Mouse (Mus musculus): ENCODE results near the gene Scd3. TPM values are rescaled to one million over a fixed set of nuclear protein-coding genes. Genes with fewer than 3 reads are reported as not detected.
"Not testable (repeated sequence)": the region's sequence is repeated elsewhere in the genome, so short reads cannot be mapped to it uniquely, and the experiment has no call there.

The Scd3 gene
- polyA plus RNA-seq, 1 experiment from 2014 or later, result 0.76 TPM

- no peaks in the 10 kb centered on the region for H3K4me1 ChIP-seq (ENCODE audit: control insufficient read depth, insufficient read depth, low read length)
- H3K9ac ChIP-seq (ENCODE audit: low read length), result no peak overlapping the region
- no peaks in the 10 kb centered on the region for H3K9me3 ChIP-seq (ENCODE audit: control insufficient read depth, low read length)
- H3K27ac ChIP-seq (ENCODE audit: low read depth, low read length), result no peak overlapping the region
- H3K4me2 ChIP-seq (ENCODE audit: low read depth), result no peak overlapping the region
- no peaks in the 10 kb centered on the region for H3K36me3 ChIP-seq (ENCODE audit: control insufficient read depth, insufficient read depth, low read length)
- DNase-seq (ENCODE audit: low spot score) (no peak), ATAC-seq (ENCODE audit: insufficient read depth, low FRiP score, low TSS enrichment) (no peak)
- H3K27me3 ChIP-seq (ENCODE audit: control insufficient read depth, insufficient read depth, low read length), result no peaks in the 10 kb centered on the region
- 74% methylated on average over 4 of the region's 4 CpGs for WGBS
- H3K4me3 ChIP-seq (ENCODE audit: low read depth, low read length), result no peak overlapping the region
These were observed 70.6 kb downstream of the Scd3 start for GRCm38 (mm10) chr19:44273711-44274110.

GRCm38 (mm10) chr19:44274452-44274851 is 71.4 kb downstream of the Scd3 start:
- H3K4me1 ChIP-seq (ENCODE audit: control insufficient read depth, insufficient read depth, low read length), result no peaks in the 10 kb centered on the region
- H3K4me2 ChIP-seq (ENCODE audit: low read depth), result no peak overlapping the region
- no peaks in the 10 kb centered on the region for H3K9me3 ChIP-seq (ENCODE audit: control insufficient read depth, low read length)
- DNase-seq (ENCODE audit: low spot score) (no peak), ATAC-seq (ENCODE audit: insufficient read depth, low FRiP score, low TSS enrichment) (no peak)
- H3K27ac ChIP-seq (ENCODE audit: low read depth, low read length), result no peak overlapping the region
- H3K4me3 ChIP-seq (ENCODE audit: low read depth, low read length), result no peak overlapping the region
- H3K36me3 ChIP-seq (ENCODE audit: control insufficient read depth, insufficient read depth, low read length), result no peaks in the 10 kb centered on the region
- WGBS, result 95% methylated on average over 4 of the region's 4 CpGs
- no peaks in the 10 kb centered on the region for H3K27me3 ChIP-seq (ENCODE audit: control insufficient read depth, insufficient read depth, low read length)
- no peak overlapping the region for H3K9ac ChIP-seq (ENCODE audit: low read length)

DNA sequence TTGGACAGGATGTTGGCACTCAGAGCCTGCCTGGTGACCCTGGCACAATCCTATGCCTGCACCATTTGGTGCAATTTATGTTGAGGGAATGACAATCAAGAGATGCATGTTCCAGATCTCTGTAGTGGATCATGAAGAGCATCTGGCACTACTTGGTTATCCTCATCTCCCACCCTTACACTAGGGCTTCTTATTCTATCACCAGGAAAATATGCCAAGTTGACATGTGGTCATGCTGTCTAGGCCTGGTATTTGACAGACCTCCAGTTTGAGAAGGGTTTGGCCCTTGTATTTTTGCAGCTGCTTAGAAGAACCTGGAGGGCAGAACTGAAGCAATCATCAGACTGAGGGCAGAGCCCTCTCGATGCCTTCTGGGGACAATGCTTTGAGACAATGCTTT is 72.3 kb downstream of the Scd3 start:
- no peaks in the 10 kb centered on the region for H3K27me3 ChIP-seq (ENCODE audit: control insufficient read depth, insufficient read depth, low read length)
- ATAC-seq (ENCODE audit: insufficient read depth, low FRiP score, low TSS enrichment), result no peak
- WGBS, result 88% methylated on average over 1 of the region's 1 CpGs

GRCm38 (mm10) chr19:44276861-44277260 is 73.8 kb downstream of the Scd3 start:
- Histone ChIP-seq H3K4me1 (ENCODE audit: control insufficient read depth, insufficient read depth, low read length) (peaks cover 17% of the 10 kb centered on the region), H3K36me3 (ENCODE audit: control insufficient read depth, insufficient read depth, low read length) (no peaks in the 10 kb centered on the region), H3K4me2 (ENCODE audit: low read depth) (no peak overlapping the region), H3K4me3 (ENCODE audit: low read depth, low read length) (no peak overlapping the region), H3K27me3 (ENCODE audit: control insufficient read depth, insufficient read depth, low read length) (no peaks in the 10 kb centered on the region), H3K9me3 (ENCODE audit: control insufficient read depth, low read length) (no peaks in the 10 kb centered on the region), H3K9ac (ENCODE audit: low read length) (no peak overlapping the region), H3K27ac (ENCODE audit: low read depth, low read length) (no peak overlapping the region)
- 94% methylated on average over 5 of the region's 5 CpGs for WGBS
- DNase-seq (ENCODE audit: low spot score) (no peak), ATAC-seq (ENCODE audit: insufficient read depth, low FRiP score, low TSS enrichment) (no peak)

More for the DNA sequence above, 72.3 kb downstream of the Scd3 start:
- Histone ChIP-seq H3K4me1 (ENCODE audit: control insufficient read depth, insufficient read depth, low read length) (peaks cover 7% of the 10 kb centered on the region), H3K4me3 (ENCODE audit: low read depth, low read length) (no peak overlapping the region), H3K4me2 (ENCODE audit: low read depth) (no peak overlapping the region), H3K27ac (ENCODE audit: low read depth, low read length) (no peak overlapping the region), H3K36me3 (ENCODE audit: control insufficient read depth, insufficient read depth, low read length) (no peaks in the 10 kb centered on the region), H3K9ac (ENCODE audit: low read length) (no peak overlapping the region), H3K9me3 (ENCODE audit: control insufficient read depth, low read length) (no peaks in the 10 kb centered on the region)
- DNase-seq (ENCODE audit: low spot score), result no peak

DNA sequence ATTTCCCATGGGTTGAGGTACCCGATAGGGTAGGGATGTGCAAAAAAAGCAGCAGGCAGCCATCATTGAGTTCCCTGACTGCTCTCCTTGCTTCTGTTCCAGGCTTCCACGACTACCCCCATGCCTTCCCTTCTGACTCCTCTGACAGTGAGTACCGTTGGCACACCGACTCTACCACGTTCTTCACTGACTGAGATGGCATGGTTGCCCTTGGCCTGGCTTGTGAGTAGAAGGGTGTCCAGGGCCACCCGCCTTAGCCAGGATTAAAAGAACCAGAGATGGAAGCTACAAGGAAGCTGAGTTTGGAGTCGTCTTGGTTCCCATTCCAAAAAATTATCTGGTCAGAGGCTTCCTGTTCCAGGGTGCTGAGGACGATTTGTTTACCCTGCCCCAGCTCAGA is 74.9 kb downstream of the Scd3 start:
- H3K9me3 ChIP-seq (ENCODE audit: control insufficient read depth, low read length), result no peaks in the 10 kb centered on the region
- H3K9ac ChIP-seq (ENCODE audit: low read length), result no peak overlapping the region
- H3K27me3 ChIP-seq (ENCODE audit: control insufficient read depth, insufficient read depth, low read length), result no peaks in the 10 kb centered on the region
- 91% methylated on average over 8 of the region's 8 CpGs for WGBS
- peaks cover 23% of the 10 kb centered on the region for H3K4me1 ChIP-seq (ENCODE audit: control insufficient read depth, insufficient read depth, low read length)
- no peak for DNase-seq (ENCODE audit: low spot score)
- H3K4me3 ChIP-seq (ENCODE audit: low read depth, low read length), result no peak overlapping the region
- H3K27ac ChIP-seq (ENCODE audit: low read depth, low read length), result no peak overlapping the region
- no peak for ATAC-seq (ENCODE audit: insufficient read depth, low FRiP score, low TSS enrichment)
- no peak overlapping the region for H3K4me2 ChIP-seq (ENCODE audit: low read depth)
- no peaks in the 10 kb centered on the region for H3K36me3 ChIP-seq (ENCODE audit: control insufficient read depth, insufficient read depth, low read length)

- H3K4me1 ChIP-seq (ENCODE audit: control insufficient read depth, insufficient read depth, low read length), result peaks cover 39% of the 10 kb centered on the region
- ATAC-seq (ENCODE audit: insufficient read depth, low FRiP score, low TSS enrichment), result no peak
- 1% methylated on average over 6 of the region's 6 CpGs for WGBS
- H3K9ac ChIP-seq (ENCODE audit: low read length), result no peak overlapping the region
- H3K36me3 ChIP-seq (ENCODE audit: control insufficient read depth, insufficient read depth, low read length), result no peaks in the 10 kb centered on the region
- DNase-seq (ENCODE audit: low spot score), result peak; percentile 40
- H3K9me3 ChIP-seq (ENCODE audit: control insufficient read depth, low read length), result no peaks in the 10 kb centered on the region
- peak overlapping the region; percentile 27; the same call in 1 of the 2 replicates for H3K27ac ChIP-seq (ENCODE audit: low read depth, low read length)
- no peak overlapping the region for H3K4me3 ChIP-seq (ENCODE audit: low read depth, low read length)
- no peak overlapping the region for H3K4me2 ChIP-seq (ENCODE audit: low read depth)
- no peaks in the 10 kb centered on the region for H3K27me3 ChIP-seq (ENCODE audit: control insufficient read depth, insufficient read depth, low read length)
These were observed 77.7 kb downstream of the Scd3 start for GRCm38 (mm10) chr19:44280755-44281154.

GRCm38 (mm10) chr19:44281825-44282447 is 78.9 kb downstream of the Scd3 start:
- WGBS, result 70% methylated on average over 1 of the region's 1 CpGs
- not testable (repeated sequence) for H3K27me3 ChIP-seq (ENCODE audit: control insufficient read depth, insufficient read depth, low read length); H3K4me3 ChIP-seq (ENCODE audit: low read depth, low read length); H3K9ac ChIP-seq (ENCODE audit: low read length); H3K9me3 ChIP-seq (ENCODE audit: control insufficient read depth, low read length); ATAC-seq (ENCODE audit: insufficient read depth, low FRiP score, low TSS enrichment); H3K4me2 ChIP-seq (ENCODE audit: low read depth); H3K36me3 ChIP-seq (ENCODE audit: control insufficient read depth, insufficient read depth, low read length); DNase-seq (ENCODE audit: low spot score)
- peak overlapping the region; percentile 54 for H3K27ac ChIP-seq (ENCODE audit: low read depth, low read length)
- H3K4me1 ChIP-seq (ENCODE audit: control insufficient read depth, insufficient read depth, low read length), result peaks cover 39% of the 10 kb centered on the region

GRCm38 (mm10) chr19:44282534-44283156 is 79.6 kb downstream of the Scd3 start:
- Histone ChIP-seq H3K4me2 (ENCODE audit: low read depth) (0 out of 2 replicates have a peak overlapping the region, but pooled peaks have one; percentile 3), H3K9ac (ENCODE audit: low read length) (no peak overlapping the region; the same call in 1 of the 2 replicates), H3K27me3 (ENCODE audit: control insufficient read depth, insufficient read depth, low read length) (no peaks in the 10 kb centered on the region), H3K9me3 (ENCODE audit: control insufficient read depth, low read length) (no peaks in the 10 kb centered on the region), H3K36me3 (ENCODE audit: control insufficient read depth, insufficient read depth, low read length) (no peaks in the 10 kb centered on the region), H3K27ac (ENCODE audit: low read depth, low read length) (peak overlapping the region; percentile 54), H3K4me3 (ENCODE audit: low read depth, low read length) (no peak overlapping the region), H3K4me1 (ENCODE audit: control insufficient read depth, insufficient read depth, low read length) (peaks cover 39% of the 10 kb centered on the region)
- ATAC-seq (ENCODE audit: insufficient read depth, low FRiP score, low TSS enrichment) (no peak), DNase-seq (ENCODE audit: low spot score) (peak; percentile 34)
- WGBS, result 30% methylated on average over 9 of the region's 9 CpGs

All from neural tube, embryonic 11.5 days (tissue).